In genomic region chr11:95353226-95353625, GRCm38 (mm10) we compare ENCODE assay signal across 22 mouse cellular contexts. TPM values are rescaled to one million over a fixed set of nuclear protein-coding genes. Genes with fewer than 3 reads are reported as not detected.
DNase-seq lines count a peak whose midpoint lies in the region; ATAC-seq and TF ChIP-seq lines count a peak whose summit lies in the region.
"Had no signal": no experiment of that assay in that cellular context is flagged by ENCODE, and none has a peak within 500 bp of the region (broad histone marks: within the 10 kb centered on the region; RNA-seq: fewer than 3 reads in every experiment).

No protein-coding gene starts in this region.

- no peak for ATAC-seq in liver, embryonic 14.5 days (ENCODE audit: insufficient read depth)
- ATAC-seq: intestine, embryonic 15.5 days; lung, postnatal 0 days; midbrain, embryonic 16.5 days; Patski had no signal

- no peak for TF ChIP-seq RAD21 in MEL (IDR thresholded peaks at IDR 0.05; ENCODE audit: low read depth, low read length)

- no peaks in the 10 kb centered on the region for H3K79me2 ChIP-seq in MEL (ENCODE audit: control insufficient read depth, insufficient read depth, low read length, poor library complexity)

- peak overlapping the region; percentile 70 for H3K27ac ChIP-seq in thymus, adult 2 months (ENCODE audit: control insufficient read depth, insufficient read depth, low read length)
- H3K27ac ChIP-seq in MEL (ENCODE audit: control insufficient read depth, low read depth, low read length) = peak overlapping the region; percentile 4; the same call in 1 of the 2 replicates
- H3K27ac ChIP-seq in liver, embryonic 14.5 days = peak overlapping the region; percentile 99
- H3K27ac ChIP-seq: forebrain, embryonic 12.5 days; heart, embryonic 10.5 days; hindbrain, embryonic 15.5 days; intestine, embryonic 15.5 days; limb, embryonic 10.5 days; midbrain, embryonic 10.5 days had no signal

- H3K4me3 ChIP-seq in thymus, adult 2 months (ENCODE audit: control insufficient read depth, insufficient read depth, low read length) = no peak overlapping the region
- no peak overlapping the region for H3K4me3 ChIP-seq in MEL (ENCODE audit: control insufficient read depth in 1 of 2, insufficient read depth in 1 of 2, low read depth in 2 of 2, low read length in 2 of 2)
- no peak overlapping the region for H3K4me3 ChIP-seq in liver, embryonic 14.5 days (ENCODE audit: insufficient read depth in 1 of 2, low read depth in 2 of 2, low read length in 2 of 2)
- H3K4me3 ChIP-seq: forebrain, embryonic 12.5 days; heart, embryonic 10.5 days; hindbrain, embryonic 15.5 days; intestine, embryonic 15.5 days; limb, embryonic 10.5 days; midbrain, embryonic 10.5 days; myocyte had no signal

- no peak for TF ChIP-seq EP300 in MEL (IDR thresholded peaks at IDR 0.05; ENCODE audit: low read depth in 1 of 2, low read length in 2 of 2)
- TF ChIP-seq EP300 in liver, embryonic 14.5 days (IDR thresholded peaks at IDR 0.05; ENCODE audit: low read depth) = no peak

- H3K9ac ChIP-seq in MEL (ENCODE audit: control insufficient read depth, low read depth, low read length, poor library complexity, severe bottlenecking) = no peak overlapping the region
- no peak overlapping the region; the same call in 1 of the 2 replicates for H3K9ac ChIP-seq in liver, embryonic 14.5 days (replicated peaks)
- H3K9ac ChIP-seq: forebrain, embryonic 12.5 days; hindbrain, embryonic 15.5 days; intestine, embryonic 15.5 days had no signal

- intact Hi-C loops in left cerebral cortex, postnatal 36 days (cut with DNase I) = no loop called here

- no peak for TF ChIP-seq CTCF in thymus, adult 2 months (IDR thresholded peaks at IDR 0.05; ENCODE audit: borderline replicate concordance, control insufficient read depth, extremely low read depth, insufficient read depth, low read length, poor library complexity)
- no peak for TF ChIP-seq CTCF in MEL (IDR thresholded peaks at IDR 0.05 in 2 of 3, conservative IDR thresholded peaks at IDR 0.05 in 1 of 3; ENCODE audit: control insufficient read depth in 1 of 3, insufficient read depth in 1 of 3, low read depth in 2 of 3, low read length in 3 of 3, poor library complexity in 1 of 3, severe bottlenecking in 1 of 3)
- no peak for TF ChIP-seq CTCF in liver, embryonic 14.5 days (IDR thresholded peaks at IDR 0.05; ENCODE audit: low read depth)

- H3K36me3 ChIP-seq in thymus, adult 2 months (ENCODE audit: control insufficient read depth, insufficient read depth, low read length) = peaks cover 13% of the 10 kb centered on the region
- H3K36me3 ChIP-seq in MEL (ENCODE audit: control insufficient read depth in 1 of 2, insufficient read depth in 2 of 2, low read length in 2 of 2) = peaks cover 7 to 48% of the 10 kb centered on the region in 2 experiments; a peak in 3 of 4 replicates
- H3K36me3 ChIP-seq in liver, embryonic 14.5 days (replicated peaks; ENCODE audit: control insufficient read depth, insufficient read depth, low read depth) = peaks cover 87% of the 10 kb centered on the region
- H3K36me3 ChIP-seq: forebrain, embryonic 12.5 days; hindbrain, embryonic 15.5 days had no signal

- no peaks in the 10 kb centered on the region for H3K27me3 ChIP-seq in thymus, adult 2 months (ENCODE audit: control insufficient read depth, insufficient read depth, low read length)
- H3K27me3 ChIP-seq in MEL (ENCODE audit: control insufficient read depth in 1 of 2, insufficient read depth in 2 of 2, low read length in 2 of 2) = no peaks in the 10 kb centered on the region
- no peaks in the 10 kb centered on the region for H3K27me3 ChIP-seq in liver, embryonic 14.5 days (ENCODE audit: control insufficient read depth, insufficient read depth, low read length)
- H3K27me3 ChIP-seq: forebrain, embryonic 12.5 days; hindbrain, embryonic 15.5 days; intestine, embryonic 15.5 days; Patski had no signal

- peaks cover 64% of the 10 kb centered on the region for H3K4me1 ChIP-seq in thymus, adult 2 months (replicated peaks; ENCODE audit: control insufficient read depth, insufficient read depth, low read length)
- peaks cover 44 to 50% of the 10 kb centered on the region in 2 experiments for H3K4me1 ChIP-seq in MEL (ENCODE audit: control insufficient read depth in 1 of 2, insufficient read depth in 2 of 2, low read length in 2 of 2)
- peaks cover 47 to 58% of the 10 kb centered on the region in 2 experiments for H3K4me1 ChIP-seq in liver, embryonic 14.5 days (replicated peaks; ENCODE audit: control insufficient read depth in 2 of 2, insufficient read depth in 2 of 2, low read length in 1 of 2)
- H3K4me1 ChIP-seq: limb, embryonic 10.5 days; midbrain, embryonic 10.5 days had no signal

- no peaks in the 10 kb centered on the region for H3K9me3 ChIP-seq in MEL (replicated peaks; ENCODE audit: insufficient read depth, low read length)
- no peaks in the 10 kb centered on the region for H3K9me3 ChIP-seq in liver, embryonic 14.5 days (ENCODE audit: control insufficient read depth, low read length)
- H3K9me3 ChIP-seq: forebrain, embryonic 12.5 days; heart, embryonic 10.5 days; hindbrain, embryonic 15.5 days; intestine, embryonic 15.5 days; limb, embryonic 10.5 days; midbrain, embryonic 10.5 days had no signal

- TF ChIP-seq POLR2A in thymus, adult 2 months (IDR thresholded peaks at IDR 0.05; ENCODE audit: control insufficient read depth, extremely low read depth, insufficient read depth, low read length, poor library complexity) = no peak
- no peak for TF ChIP-seq POLR2A in MEL (IDR thresholded peaks at IDR 0.05; ENCODE audit: control insufficient read depth in 1 of 2, insufficient read depth in 1 of 2, low read depth in 1 of 2, low read length in 2 of 2, poor library complexity in 1 of 2)

- WGBS in thymus, adult 2 months = 24% methylated on average over 9 of the region's 9 CpGs
- WGBS in liver, embryonic 14.5 days (ENCODE audit: insufficient replicate concordance) = 46% methylated on average over 9 of the region's 9 CpGs

- DNase-seq in thymus, adult 2 months = no peak
- DNase-seq in thymus, postnatal 25 days = no peak
- no peak for DNase-seq in MEL (ENCODE audit: low read depth, low spot score)
- no peak for DNase-seq in liver, embryonic 14.5 days (ENCODE audit: low read depth in 3 of 3, low spot score in 3 of 3)
- DNase-seq in left cerebral cortex, postnatal 36 days (ENCODE audit: low spot score in 2 of 2) = no peak
- DNase-seq in lung, postnatal 4 days = no peak
- DNase-seq in layer of hippocampus, adult 11-12 months (ENCODE audit: low spot score) = no peak
- DNase-seq: cerebellum, adult 11-12 months; cerebellum, postnatal 10 days; kidney, adult 9 months; kidney, postnatal 25 days; thymus, postnatal 36 days had no signal

- H3K4me2 ChIP-seq in liver, embryonic 14.5 days (ENCODE audit: low read depth) = peak overlapping the region; percentile 14; the same call in 1 of the 2 replicates
- H3K4me2 ChIP-seq: forebrain, embryonic 12.5 days; hindbrain, embryonic 15.5 days; intestine, embryonic 15.5 days had no signal

TF ChIP-seq in MEL, 35 proteins besides CTCF, POLR2A, EP300 and RAD21 (continues in another document):
- TF ChIP-seq USF2 (IDR thresholded peaks at IDR 0.05; ENCODE audit: borderline replicate concordance in 1 of 2, insufficient read depth in 1 of 2, low read depth in 1 of 2, low read length in 2 of 2) (no peak), BHLHE40 (IDR thresholded peaks at IDR 0.05; ENCODE audit: borderline replicate concordance, low read depth, low read length) (no peak), SIN3A (IDR thresholded peaks at IDR 0.05; ENCODE audit: low read length) (no peak), MAX (IDR thresholded peaks at IDR 0.05; ENCODE audit: low read length) (no peak), MYC (IDR thresholded peaks at IDR 0.05; ENCODE audit: low read depth, low read length) (no peak), USF1 (IDR thresholded peaks at IDR 0.05; ENCODE audit: low read depth, low read length) (no peak), MAFK (IDR thresholded peaks at IDR 0.05; ENCODE audit: borderline replicate concordance, low read depth, low read length) (no peak), KAT2A (conservative IDR thresholded peaks at IDR 0.05; ENCODE audit: low read depth, low read length) (no peak), ZC3H11A (IDR thresholded peaks at IDR 0.05; ENCODE audit: low read depth, low read length) (no peak), POLR2AphosphoS2 (IDR thresholded peaks at IDR 0.05; ENCODE audit: low read length) (no peak), NELFE (IDR thresholded peaks at IDR 0.05; ENCODE audit: low read depth, low read length) (no peak), UBTF (IDR thresholded peaks at IDR 0.05; ENCODE audit: borderline replicate concordance, insufficient read depth, low read depth, low read length) (no peak), NRF1 (IDR thresholded peaks at IDR 0.05; ENCODE audit: insufficient read depth, low read depth, low read length, poor library complexity, severe bottlenecking) (no peak), TAL1 (IDR thresholded peaks at IDR 0.05; ENCODE audit: low read length) (no peak), MAZ (IDR thresholded peaks at IDR 0.05; ENCODE audit: low read depth, low read length) (no peak)

RNA-seq across cellular contexts. Expression of gene Fam117a, which starts 16.4 kb away (rescaled TPM):
- 204 and 224 TPM in 2 replicates for polyA plus RNA-seq in thymus, adult 2 months (2012; rRNA removed)
- total RNA-seq in MEL (2012; rRNA removed) = 37.1 and 49.9 TPM in 2 replicates
- polyA plus RNA-seq in MEL (2012; ENCODE audit: insufficient read depth in 1 of 2, insufficient read length in 2 of 2, low read depth in 1 of 2, low replicate concordance in 2 of 2, missing spikeins in 1 of 2) = 100 to 1,000 TPM in 1 of 2 experiments, not detected in 1; 116 TPM
- polyA plus RNA-seq in liver, embryonic 14.5 days (2012; rRNA removed) = 103 and 114 TPM in 2 replicates
- 71.6 and 80.9 TPM in 2 replicates for polyA plus RNA-seq in liver, embryonic 14.5 days (2014; fragmentation: Nextera tagmentation; extraction: Ambion mirVana)
- 1 to 10 TPM; 3.1 to 5.9 TPM for total RNA-seq in left cerebral cortex, postnatal 36 days (2021)

RNA-seq across cellular contexts. Expression of gene Slc35b1, which starts 31.3 kb away (rescaled TPM):
- polyA plus RNA-seq in thymus, adult 2 months (2012; rRNA removed) = 89.3 and 107 TPM in 2 replicates
- total RNA-seq in MEL (2012; rRNA removed) = 51.8 and 59.1 TPM in 2 replicates
- 10 to 100 TPM in 1 of 2 experiments, not detected in 1; 82.4 TPM for polyA plus RNA-seq in MEL (2012; ENCODE audit: insufficient read depth in 1 of 2, insufficient read length in 2 of 2, low read depth in 1 of 2, low replicate concordance in 2 of 2, missing spikeins in 1 of 2)
- 24.1 and 24.6 TPM in 2 replicates for polyA plus RNA-seq in liver, embryonic 14.5 days (2012; rRNA removed)
- polyA plus RNA-seq in liver, embryonic 14.5 days (2014; fragmentation: Nextera tagmentation; extraction: Ambion mirVana) = 37.4 and 44.9 TPM in 2 replicates
- total RNA-seq in left cerebral cortex, postnatal 36 days (2021) = 10 to 100 TPM; 64.1 to 66.7 TPM

RNA-seq across cellular contexts. Expression of gene Kat7, which starts 43.2 kb away (rescaled TPM):
- polyA plus RNA-seq in thymus, adult 2 months (2012; rRNA removed) = 55.5 and 64.8 TPM in 2 replicates
- total RNA-seq in MEL (2012; rRNA removed) = 81.4 and 83.1 TPM in 2 replicates
- polyA plus RNA-seq in MEL (2012; ENCODE audit: insufficient read depth in 1 of 2, insufficient read length in 2 of 2, low read depth in 1 of 2, low replicate concordance in 2 of 2, missing spikeins in 1 of 2) = 100 to 1,000 TPM in 1 of 2 experiments, 10 to 100 TPM in 1; 95.4 to 100 TPM
- polyA plus RNA-seq in liver, embryonic 14.5 days (2012; rRNA removed) = 16.3 and 19.4 TPM in 2 replicates
- polyA plus RNA-seq in liver, embryonic 14.5 days (2014; fragmentation: Nextera tagmentation; extraction: Ambion mirVana) = 23.6 and 26.7 TPM in 2 replicates
- 10 to 100 TPM; 69.3 to 74.3 TPM for total RNA-seq in left cerebral cortex, postnatal 36 days (2021)

Comparison
In these comparisons a context has a peak if more than half of its experiments do, and no peak if none do; other contexts are left out.
1. H3K27ac ChIP-seq: peak in every context shown above with its lines; median percentile 99 in liver, embryonic 14.5 days; 70 in thymus, adult 2 months; 4 in MEL.